9 mouse cellular contexts compared by ENCODE assay signal in the genomic region with DNA sequence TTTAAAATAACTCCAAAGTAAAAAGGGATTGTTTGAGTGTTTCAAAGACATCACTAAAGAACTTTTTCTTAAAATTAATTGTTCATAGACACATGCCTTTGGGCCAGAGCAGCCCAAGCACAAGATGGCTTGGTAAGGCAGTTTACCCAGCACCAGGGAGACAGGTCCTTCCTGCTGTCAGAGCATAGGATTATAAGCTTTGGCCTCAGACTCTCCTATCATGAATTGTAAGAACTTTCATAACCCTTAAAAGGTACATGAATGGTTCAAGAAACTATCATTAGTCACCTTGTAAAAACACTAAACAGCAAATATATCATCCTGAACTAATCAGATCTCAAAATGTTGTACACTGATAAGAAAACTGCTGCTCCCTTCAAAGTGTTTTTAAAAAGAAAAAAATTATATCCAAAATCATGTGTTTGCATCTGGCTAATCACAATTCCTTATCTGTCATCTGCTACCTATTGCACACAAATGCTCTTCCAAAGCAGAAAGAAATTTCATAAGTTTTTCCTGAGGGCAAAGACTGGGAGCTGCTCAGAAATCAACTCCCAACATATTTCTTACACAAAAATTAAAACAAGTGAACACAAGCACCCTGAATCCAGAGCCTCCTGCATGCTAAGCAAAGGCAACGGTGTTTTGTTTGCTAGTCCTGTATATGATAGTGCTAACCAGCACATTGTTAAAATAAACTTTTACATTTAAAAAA. TPM values are rescaled to one million over a fixed set of nuclear protein-coding genes. Genes with fewer than 3 reads are reported as not detected.
DNase-seq lines count a peak whose midpoint lies in the region; ATAC-seq and TF ChIP-seq lines count a peak whose summit lies in the region.
"Had no signal": no experiment of that assay in that cellular context is flagged by ENCODE, and none has a peak within 500 bp of the region (broad histone marks: within the 10 kb centered on the region; RNA-seq: fewer than 3 reads in every experiment).

No protein-coding gene starts in this region.

- H3K9me3 ChIP-seq in megakaryocyte, embryonic 14.5 days = no peaks in the 10 kb centered on the region
- no peaks in the 10 kb centered on the region for H3K9me3 ChIP-seq in limb, embryonic 12.5 days
- H3K9me3 ChIP-seq in stomach, embryonic 15.5 days = no peaks in the 10 kb centered on the region

- ATAC-seq in megakaryocyte, adult 5-6 weeks (ENCODE audit: poor library complexity, severe bottlenecking) = no peak
- ATAC-seq in limb, embryonic 12.5 days (ENCODE audit: insufficient number of reproducible peaks, insufficient read depth, low FRiP score, low TSS enrichment, low read depth) = no peak
- ATAC-seq in stomach, embryonic 15.5 days (ENCODE audit: insufficient read depth, low FRiP score, low read depth) = no peak

- H3K4me3 ChIP-seq in gastrocnemius, adult 2 months = peak overlapping the region; percentile 88
- H3K4me3 ChIP-seq in megakaryocyte, embryonic 14.5 days (replicated peaks) = peak overlapping the region; percentile 98
- H3K4me3 ChIP-seq in limb, embryonic 12.5 days (replicated peaks) = peak overlapping the region; percentile 84
- peak overlapping the region; percentile 85; the same call in 1 of the 2 replicates for H3K4me3 ChIP-seq in stomach, embryonic 15.5 days (replicated peaks)

- no peak for TF ChIP-seq CTCF in gastrocnemius, adult 2 months (IDR thresholded peaks at IDR 0.05)

- H3K9ac ChIP-seq in limb, embryonic 12.5 days (replicated peaks) = no peak overlapping the region
- no peak overlapping the region for H3K9ac ChIP-seq in stomach, embryonic 15.5 days

- WGBS in limb, embryonic 12.5 days = 68% methylated on average over 1 of the region's 1 CpGs
- 67% methylated on average over 1 of the region's 1 CpGs for WGBS in stomach, embryonic 15.5 days

- peaks cover 30% of the 10 kb centered on the region for H3K4me1 ChIP-seq in megakaryocyte, embryonic 14.5 days
- peaks cover 35% of the 10 kb centered on the region for H3K4me1 ChIP-seq in limb, embryonic 12.5 days (replicated peaks)
- 0 out of 2 replicates have a peak, but pooled peaks cover 2% of the 10 kb centered on the region for H3K4me1 ChIP-seq in stomach, embryonic 15.5 days

- H3K4me2 ChIP-seq in limb, embryonic 12.5 days = peak overlapping the region; percentile 88
- peak overlapping the region; percentile 78 for H3K4me2 ChIP-seq in stomach, embryonic 15.5 days

- peaks cover 16% of the 10 kb centered on the region for H3K36me3 ChIP-seq in megakaryocyte, embryonic 14.5 days (replicated peaks; ENCODE audit: low read length)
- no peaks in the 10 kb centered on the region for H3K36me3 ChIP-seq in limb, embryonic 12.5 days
- no peaks in the 10 kb centered on the region for H3K36me3 ChIP-seq in stomach, embryonic 15.5 days

- H3K27me3 ChIP-seq in megakaryocyte, embryonic 14.5 days (replicated peaks) = no peaks in the 10 kb centered on the region
- peaks cover 7% of the 10 kb centered on the region for H3K27me3 ChIP-seq in limb, embryonic 12.5 days
- H3K27me3 ChIP-seq in stomach, embryonic 15.5 days (replicated peaks) = no peaks in the 10 kb centered on the region

- intact Hi-C loops in gastrocnemius, adult 2 months (cut with DNase I) = loop anchor here (5.0 kb wide), 1 partner anchor 84 kb away; no protein-coding TSS in a partner anchor

- H3K27ac ChIP-seq in gastrocnemius, adult 2 months = peak overlapping the region; percentile 95; the same call in 1 of the 2 replicates
- H3K27ac ChIP-seq in limb, embryonic 12.5 days = no peak overlapping the region
- H3K27ac ChIP-seq in stomach, embryonic 15.5 days = no peak overlapping the region

- no peak for DNase-seq in gastrocnemius, adult 2 months
- DNase-seq in gastrocnemius, adult 8-10 months (ENCODE audit: low spot score in 2 of 2) = no peak
- no peak for DNase-seq in cerebellum, adult 8-10 months
- no peak for DNase-seq in right cerebral cortex, postnatal 36 days (ENCODE audit: low spot score in 2 of 2)
- DNase-seq: thymus, postnatal 36 days had no signal

RNA-seq across cellular contexts. Expression of gene Hibadh, which starts 1.6 kb away (rescaled TPM):
- total RNA-seq in gastrocnemius, adult 2 months (2021) = 100 to 1,000 TPM; 105 to 137 TPM
- total RNA-seq in gastrocnemius, adult 8-10 months (2022) = 100 to 1,000 TPM; 106 to 125 (median 119) TPM
- polyA plus RNA-seq in megakaryocyte, embryonic 14.5 days (2012; ENCODE audit: insufficient read depth, low replicate concordance) = 0.57 and 9.1 TPM in 2 replicates
- 41.2 and 45.0 TPM in 2 replicates for total RNA-seq in megakaryocyte, adult 5-6 weeks (2015)
- 23.8 and 29.6 TPM in 2 replicates for total RNA-seq in megakaryocyte, adult 5-6 weeks (2017)
- 95.7 and 102 TPM in 2 replicates for polyA plus RNA-seq in limb, embryonic 12.5 days (2016; fragmentation: Nextera tagmentation; extraction: Ambion mirVana)
- polyA plus RNA-seq in stomach, embryonic 15.5 days (2015; fragmentation: Nextera tagmentation; extraction: Ambion mirVana) = 111 and 114 TPM in 2 replicates
